Mouse (Mus musculus): ENCODE measurements around the gene Mbd4. TPM values are rescaled to one million over a fixed set of nuclear protein-coding genes. Genes with fewer than 3 reads are reported as not detected.

Mbd4 gene
- polyA plus RNA-seq, 1 experiment from 2014 or later, result 3.5 TPM

DNA sequence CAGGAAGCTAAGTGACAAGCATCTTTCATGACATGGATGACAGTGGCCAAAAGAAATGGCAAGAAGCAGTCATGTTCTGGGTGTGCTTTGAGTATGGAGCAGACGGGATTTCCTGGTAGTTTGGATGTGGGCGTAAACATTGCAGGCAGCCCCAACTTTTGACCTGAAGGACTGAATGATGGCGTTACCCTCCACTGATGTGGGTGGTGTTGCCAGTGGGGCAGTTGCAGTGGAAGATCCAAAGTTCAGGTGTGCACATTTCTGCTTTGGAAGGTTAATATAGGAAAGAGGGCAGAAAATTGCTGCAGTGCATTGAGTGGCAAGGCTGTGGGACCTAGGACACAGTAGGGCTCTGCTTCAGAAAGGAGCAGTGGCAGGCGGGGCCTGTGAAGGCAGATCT, 12.1 kb upstream of the Mbd4 start:
- Histone ChIP-seq H3K9ac (ENCODE audit: low read depth, low read length) (no peak overlapping the region), H3K27ac (ENCODE audit: low read depth, low read length) (no peak overlapping the region), H3K36me3 (ENCODE audit: control insufficient read depth, insufficient read depth) (no peaks in the 10 kb centered on the region), H3K4me2 (replicated peaks; ENCODE audit: low read depth) (no peak overlapping the region), H3K27me3 (replicated peaks; ENCODE audit: control insufficient read depth, insufficient read depth, low read length) (no peaks in the 10 kb centered on the region), H3K4me1 (replicated peaks; ENCODE audit: control insufficient read depth, insufficient read depth, low read length) (no peaks in the 10 kb centered on the region), H3K4me3 (ENCODE audit: low read depth, low read length) (no peak overlapping the region), H3K9me3 (ENCODE audit: control insufficient read depth) (no peaks in the 10 kb centered on the region)
- no peak for TF ChIP-seq CTCF (IDR thresholded peaks at IDR 0.05; ENCODE audit: low read depth)
- ATAC-seq, result no peak
- WGBS, result 81% methylated on average over 4 of the region's 4 CpGs

DNA sequence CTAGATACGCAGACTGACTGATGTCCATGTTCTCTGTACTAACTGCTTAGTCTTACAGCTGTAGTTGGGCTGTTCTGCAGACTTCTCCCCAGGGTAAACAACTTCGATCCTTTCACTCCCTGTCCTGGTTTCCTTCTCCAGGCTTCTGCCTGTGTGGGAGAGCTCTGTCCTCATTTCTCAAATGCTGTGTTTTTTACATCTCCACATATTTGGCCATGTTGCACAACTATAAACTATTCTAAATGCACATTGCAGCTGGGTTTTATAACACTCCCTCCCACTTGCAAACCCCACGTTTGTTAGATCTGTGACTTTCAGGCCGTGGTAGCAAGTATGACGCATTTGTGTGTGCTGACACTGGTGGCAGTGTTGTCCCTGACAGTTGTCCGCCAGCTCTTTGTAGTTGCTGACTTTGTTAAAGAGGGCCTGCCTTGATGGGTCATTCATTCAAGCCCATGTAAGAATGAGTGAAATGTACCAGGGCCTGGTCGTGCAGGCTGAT, 10.2 kb upstream of the Mbd4 start:
- H3K9ac ChIP-seq (ENCODE audit: low read depth, low read length), result no peak overlapping the region
- 45% methylated on average over 7 of the region's 7 CpGs for WGBS
- no peaks in the 10 kb centered on the region for H3K36me3 ChIP-seq (ENCODE audit: control insufficient read depth, insufficient read depth)
- H3K27me3 ChIP-seq (replicated peaks; ENCODE audit: control insufficient read depth, insufficient read depth, low read length), result no peaks in the 10 kb centered on the region
- ATAC-seq, result peak; percentile 25; the same call in 1 of the 2 replicates
- 0 out of 2 replicates have a peak, but pooled peaks have one; percentile 14 for TF ChIP-seq CTCF (IDR thresholded peaks at IDR 0.05; ENCODE audit: low read depth)
- H3K4me3 ChIP-seq (ENCODE audit: low read depth, low read length), result no peak overlapping the region
- peak overlapping the region; percentile 50 for H3K27ac ChIP-seq (ENCODE audit: low read depth, low read length)
- no peak overlapping the region for H3K4me2 ChIP-seq (replicated peaks; ENCODE audit: low read depth)
- H3K9me3 ChIP-seq (ENCODE audit: control insufficient read depth), result no peaks in the 10 kb centered on the region
- H3K4me1 ChIP-seq (replicated peaks; ENCODE audit: control insufficient read depth, insufficient read depth, low read length), result no peaks in the 10 kb centered on the region

DNA sequence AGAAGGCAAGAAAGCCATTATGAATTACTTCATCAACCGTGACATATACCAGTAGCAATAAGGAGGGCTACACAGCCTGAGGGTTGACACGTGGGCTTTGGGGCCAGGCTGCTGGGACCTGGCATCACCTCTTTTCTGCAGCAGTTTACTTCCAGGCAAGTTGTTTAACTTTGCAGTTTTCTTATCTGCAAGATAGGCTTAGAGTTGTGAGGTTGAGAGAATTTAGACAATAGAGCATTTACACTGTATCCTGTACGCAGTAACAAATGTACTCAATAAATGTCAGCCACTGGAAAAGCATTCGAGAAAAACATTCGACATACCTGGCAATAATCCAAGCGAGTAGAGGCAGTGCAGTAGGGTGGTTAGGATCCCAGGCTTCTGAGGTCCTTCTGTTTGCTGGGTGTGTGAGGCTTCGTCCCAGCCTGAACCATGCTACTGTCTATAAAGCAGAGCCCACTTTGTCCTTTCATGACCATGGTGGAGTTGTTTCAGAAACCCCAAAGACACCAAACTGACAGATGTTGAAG, 6.9 kb upstream of the Mbd4 start:
- Histone ChIP-seq H3K9me3 (ENCODE audit: control insufficient read depth) (no peaks in the 10 kb centered on the region), H3K4me3 (ENCODE audit: low read depth, low read length) (no peak overlapping the region), H3K4me2 (replicated peaks; ENCODE audit: low read depth) (no peak overlapping the region), H3K36me3 (ENCODE audit: control insufficient read depth, insufficient read depth) (no peaks in the 10 kb centered on the region), H3K4me1 (replicated peaks; ENCODE audit: control insufficient read depth, insufficient read depth, low read length) (no peaks in the 10 kb centered on the region), H3K27ac (ENCODE audit: low read depth, low read length) (no peak overlapping the region), H3K9ac (ENCODE audit: low read depth, low read length) (no peak overlapping the region), H3K27me3 (replicated peaks; ENCODE audit: control insufficient read depth, insufficient read depth, low read length) (no peaks in the 10 kb centered on the region)
- 37% methylated on average over 7 of the region's 7 CpGs for WGBS
- no peak for ATAC-seq
- no peak for TF ChIP-seq CTCF (IDR thresholded peaks at IDR 0.05; ENCODE audit: low read depth)

DNA sequence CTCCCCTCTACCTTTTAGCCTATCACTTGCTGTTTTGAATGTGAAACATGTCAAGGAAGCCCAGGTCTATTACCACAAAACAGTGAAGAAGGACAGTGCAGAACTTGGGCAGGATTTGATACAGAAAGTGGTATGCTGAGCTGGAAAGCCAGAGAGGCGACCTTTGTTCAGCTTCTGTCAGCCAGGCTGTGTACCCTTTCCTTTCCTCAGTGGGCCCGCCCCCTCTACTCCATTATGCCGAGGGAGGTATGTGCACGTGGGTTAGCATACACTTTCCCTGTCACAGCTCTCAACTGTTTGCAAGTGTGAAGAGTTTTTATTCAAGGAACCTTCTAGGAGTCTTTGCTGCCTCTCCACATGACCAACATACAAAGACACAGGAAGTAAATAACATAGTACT, 6.1 kb upstream of the Mbd4 start:
- WGBS, result 21% methylated on average over 4 of the region's 4 CpGs
- no peak overlapping the region for H3K27ac ChIP-seq (ENCODE audit: low read depth, low read length)
- H3K9me3 ChIP-seq (ENCODE audit: control insufficient read depth), result no peaks in the 10 kb centered on the region
- H3K4me2 ChIP-seq (replicated peaks; ENCODE audit: low read depth), result no peak overlapping the region
- no peak overlapping the region for H3K9ac ChIP-seq (ENCODE audit: low read depth, low read length)
- H3K27me3 ChIP-seq (replicated peaks; ENCODE audit: control insufficient read depth, insufficient read depth, low read length), result no peaks in the 10 kb centered on the region
- H3K4me1 ChIP-seq (replicated peaks; ENCODE audit: control insufficient read depth, insufficient read depth, low read length), result no peaks in the 10 kb centered on the region
- no peak overlapping the region for H3K4me3 ChIP-seq (ENCODE audit: low read depth, low read length)
- no peak for TF ChIP-seq CTCF (IDR thresholded peaks at IDR 0.05; ENCODE audit: low read depth)
- no peak for ATAC-seq
- H3K36me3 ChIP-seq (ENCODE audit: control insufficient read depth, insufficient read depth), result no peaks in the 10 kb centered on the region

DNA sequence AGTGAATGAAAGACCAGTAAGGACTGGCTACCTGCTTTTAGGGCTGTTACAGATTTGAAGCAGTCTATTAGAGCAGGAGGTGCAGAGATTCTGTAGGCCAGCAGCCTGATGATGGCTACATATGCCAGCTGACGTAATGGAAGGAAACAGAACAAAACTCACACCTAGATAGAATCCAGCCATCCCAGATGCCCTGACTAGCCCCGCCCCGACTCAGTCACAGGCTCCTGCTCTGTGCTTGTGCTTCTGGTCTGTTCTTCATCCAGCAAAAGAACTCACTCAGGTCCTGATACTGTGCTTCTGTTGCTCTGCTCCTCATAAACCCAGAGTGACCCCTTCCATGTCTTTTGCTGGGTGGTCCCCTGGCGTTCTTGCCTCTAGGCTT, 3.2 kb upstream of the Mbd4 start:
- no peak for TF ChIP-seq CTCF (IDR thresholded peaks at IDR 0.05; ENCODE audit: low read depth)
- Histone ChIP-seq H3K4me3 (ENCODE audit: low read depth, low read length) (no peak overlapping the region), H3K9ac (ENCODE audit: low read depth, low read length) (no peak overlapping the region), H3K4me2 (replicated peaks; ENCODE audit: low read depth) (no peak overlapping the region), H3K9me3 (ENCODE audit: control insufficient read depth) (no peaks in the 10 kb centered on the region), H3K27me3 (replicated peaks; ENCODE audit: control insufficient read depth, insufficient read depth, low read length) (no peaks in the 10 kb centered on the region), H3K36me3 (ENCODE audit: control insufficient read depth, insufficient read depth) (no peaks in the 10 kb centered on the region), H3K27ac (ENCODE audit: low read depth, low read length) (no peak overlapping the region), H3K4me1 (replicated peaks; ENCODE audit: control insufficient read depth, insufficient read depth, low read length) (no peaks in the 10 kb centered on the region)
- ATAC-seq, result no peak
- WGBS, result 64% methylated on average over 4 of the region's 4 CpGs

DNA sequence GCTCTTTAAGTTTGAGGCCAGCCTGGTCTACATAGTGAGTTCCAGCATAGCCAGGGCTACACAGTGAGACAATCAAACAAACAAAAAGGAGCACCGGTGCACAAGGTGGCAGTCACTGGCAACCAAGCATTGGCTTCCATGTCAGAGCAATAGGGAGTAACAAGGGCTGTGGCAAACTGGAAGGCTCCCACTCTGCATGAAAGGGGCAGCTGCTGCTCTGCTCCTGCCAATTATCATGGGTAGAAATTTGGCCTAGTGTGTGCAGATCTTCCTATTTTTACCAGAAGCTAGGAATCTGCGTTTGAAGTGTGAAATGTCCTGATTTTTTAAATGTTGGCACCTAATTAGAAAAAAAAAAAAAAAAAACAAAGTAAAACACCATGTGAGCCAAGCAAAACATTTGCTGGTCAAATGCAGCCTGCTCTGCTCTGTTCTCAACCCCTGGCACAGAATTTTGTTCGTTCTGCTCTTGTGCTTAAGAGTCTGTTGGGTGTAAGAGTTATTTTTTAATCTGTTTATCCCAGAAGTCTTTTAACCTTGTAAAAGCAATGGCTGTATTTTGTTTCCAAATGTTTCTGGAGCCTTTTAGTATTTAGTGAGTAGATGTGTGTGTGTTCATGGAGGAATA, 2.7 kb upstream of the Mbd4 start:
- H3K27ac ChIP-seq (ENCODE audit: low read depth, low read length), result no peak overlapping the region
- no peak for ATAC-seq

More for the DNA sequence above, 2.7 kb upstream of the Mbd4 start:
- no peak overlapping the region for H3K4me2 ChIP-seq (replicated peaks; ENCODE audit: low read depth)
- no peaks in the 10 kb centered on the region for H3K9me3 ChIP-seq (ENCODE audit: control insufficient read depth)
- no peak overlapping the region for H3K9ac ChIP-seq (ENCODE audit: low read depth, low read length)
- no peak for TF ChIP-seq CTCF (IDR thresholded peaks at IDR 0.05; ENCODE audit: low read depth)
- WGBS, result 74% methylated on average over 3 of the region's 3 CpGs
- H3K36me3 ChIP-seq (ENCODE audit: control insufficient read depth, insufficient read depth), result no peaks in the 10 kb centered on the region
- no peaks in the 10 kb centered on the region for H3K4me1 ChIP-seq (replicated peaks; ENCODE audit: control insufficient read depth, insufficient read depth, low read length)
- no peak overlapping the region for H3K4me3 ChIP-seq (ENCODE audit: low read depth, low read length)
- H3K27me3 ChIP-seq (replicated peaks; ENCODE audit: control insufficient read depth, insufficient read depth, low read length), result no peaks in the 10 kb centered on the region

All from intestine, postnatal 0 days (tissue).